Mouse (Mus musculus) lung, embryonic 14.5 days (tissue): ENCODE measurements at regions not wholly inside any gene's neighbourhood (a gene's known extent, or its start where the extent isn't known, plus 50 kb on each side); places are given as distances from the start of the nearest gene placed in this dataset.

ENCODE experiments used
- ATAC-seq: fragments of 200-750 bp; cut with Nextera tagmentation; 2 replicates; pipeline ENCODE4 v1.8.0; 2017; ENCODE audit warnings: mild to moderate bottlenecking, moderate TSS enrichment, moderate library complexity; ENCODE audit not compliant: insufficient read depth
- DNase-seq: peaks from one replicate; pipeline ENCODE4 v3.0.0-alpha.2; 2015
- H3K27ac ChIP-seq: fragments of 300-500 bp; sonication (generic); 2 replicates; pipeline ENCODE4 v1.5.1; 2014; ENCODE audit warnings: low read depth, mild to moderate bottlenecking, moderate library complexity
- H3K27me3 ChIP-seq: fragments of 300-500 bp; sonication (generic); 2 replicates; pipeline ENCODE4 v1.6.1; 2014; ENCODE audit warnings: low read length, control low read depth; ENCODE audit not compliant: insufficient read depth
- H3K36me3 ChIP-seq: fragments of 300-500 bp; sonication (generic); 2 replicates; pipeline ENCODE4 v1.6.1; 2014; ENCODE audit warnings: control low read depth; ENCODE audit not compliant: insufficient read depth
- H3K4me1 ChIP-seq: fragments of 300-500 bp; sonication (generic); 2 replicates; pipeline ENCODE4 v1.6.1; 2014; ENCODE audit warnings: antibody characterized with exemption, control low read depth; ENCODE audit not compliant: insufficient read depth
- H3K4me2 ChIP-seq: fragments of 300-500 bp; sonication (generic); 2 replicates; pipeline ENCODE4 v1.6.1; 2014; ENCODE audit warnings: mild to moderate bottlenecking
- H3K4me3 ChIP-seq: fragments of 300-500 bp; sonication (generic); 2 replicates; pipeline ENCODE4 v1.5.1; 2014; ENCODE audit warnings: low read depth, low read length
- H3K9ac ChIP-seq: fragments of 300-500 bp; sonication (generic); 2 replicates; pipeline ENCODE4 v1.6.1; 2014
- H3K9me3 ChIP-seq: fragments of 300-500 bp; sonication (generic); 2 replicates; pipeline ENCODE4 v1.6.1; 2016; ENCODE audit warnings: low read depth, low read length, control low read depth
- CTCF ChIP-seq: IDR thresholded peaks from 2 replicates; pipeline ENCODE4 v1.5.1; 2016; ENCODE audit warnings: antibody characterized with exemption, low read depth
- WGBS: fragments of 180-500 bp; shearing (Covaris S2); extraction: QIAGEN DNeasy Blood & Tissue Kit; methylation state at CpG from one replicate; pipeline ENCODE4 v1.1.7; 2014; 5-methylcytosine and 5-hydroxymethylcytosine counted together

- no peak overlapping the region for H3K4me2 ChIP-seq
- DNase-seq (no peak), ATAC-seq (no peak)
- no peak overlapping the region for H3K9ac ChIP-seq
- no peaks in the 10 kb centered on the region for H3K36me3 ChIP-seq
- WGBS = 87% methylated on average over 3 of the region's 3 CpGs
- H3K27me3 ChIP-seq = no peaks in the 10 kb centered on the region
- no peak for TF ChIP-seq CTCF
- no peaks in the 10 kb centered on the region for H3K9me3 ChIP-seq
- H3K27ac ChIP-seq = no peak overlapping the region
- H3K4me1 ChIP-seq = no peaks in the 10 kb centered on the region
- H3K4me3 ChIP-seq = no peak overlapping the region
Observed at GRCm38 (mm10) chr10:9231751-9232150, 345.9 kb upstream of the Sash1 start.

- DNase-seq (no peak), ATAC-seq (no peak)
- 82% methylated on average over 11 of the region's 11 CpGs for WGBS
Observed at GRCm38 (mm10) chr10:9229116-9229515, 343.2 kb upstream of the Sash1 start.

GRCm38 (mm10) chr10:9227361-9227760 is 341.5 kb upstream of the Sash1 start:
- no peaks in the 10 kb centered on the region for H3K9me3 ChIP-seq
- ATAC-seq = no peak
- no peak overlapping the region for H3K27ac ChIP-seq
- no peak overlapping the region for H3K4me2 ChIP-seq
- TF ChIP-seq CTCF = no peak
- no peak overlapping the region for H3K4me3 ChIP-seq
- no peaks in the 10 kb centered on the region for H3K4me1 ChIP-seq
- WGBS = 15% methylated on average over 1 of the region's 1 CpGs
- H3K36me3 ChIP-seq = no peaks in the 10 kb centered on the region
- DNase-seq = peak; percentile 38
- H3K27me3 ChIP-seq = no peaks in the 10 kb centered on the region
- H3K9ac ChIP-seq = no peak overlapping the region

More at GRCm38 (mm10) chr10:9229116-9229515, 343.2 kb upstream of the Sash1 start:
- Histone ChIP-seq H3K9me3 (no peaks in the 10 kb centered on the region), H3K27ac (no peak overlapping the region), H3K4me2 (no peak overlapping the region), H3K4me1 (no peaks in the 10 kb centered on the region), H3K9ac (no peak overlapping the region), H3K27me3 (no peaks in the 10 kb centered on the region), H3K4me3 (no peak overlapping the region), H3K36me3 (no peaks in the 10 kb centered on the region)
- TF ChIP-seq CTCF = no peak

GRCm38 (mm10) chr10:9210646-9211045 is 324.8 kb upstream of the Sash1 start:
- no peaks in the 10 kb centered on the region for H3K4me1 ChIP-seq
- H3K4me3 ChIP-seq = no peak overlapping the region
- no peaks in the 10 kb centered on the region for H3K9me3 ChIP-seq
- H3K9ac ChIP-seq = no peak overlapping the region
- no peaks in the 10 kb centered on the region for H3K36me3 ChIP-seq
- WGBS = 13% methylated on average over 2 of the region's 2 CpGs
- DNase-seq (no peak), ATAC-seq (peak; percentile 35; the same call in 1 of the 2 replicates)
- no peaks in the 10 kb centered on the region for H3K27me3 ChIP-seq
- H3K4me2 ChIP-seq = no peak overlapping the region
- TF ChIP-seq CTCF = no peak
- no peak overlapping the region for H3K27ac ChIP-seq

- no peaks in the 10 kb centered on the region for H3K27me3 ChIP-seq
- H3K9me3 ChIP-seq = no peaks in the 10 kb centered on the region
- DNase-seq (no peak), ATAC-seq (no peak)
- no peak for TF ChIP-seq CTCF
- no peak overlapping the region for H3K9ac ChIP-seq
- H3K27ac ChIP-seq = no peak overlapping the region
- no peaks in the 10 kb centered on the region for H3K4me1 ChIP-seq
- no peaks in the 10 kb centered on the region for H3K36me3 ChIP-seq
- no peak overlapping the region for H3K4me2 ChIP-seq
- H3K4me3 ChIP-seq = no peak overlapping the region
- 54% methylated on average over 8 of the region's 8 CpGs for WGBS
Observed at GRCm38 (mm10) chr10:9204096-9204495, 318.2 kb upstream of the Sash1 start.

- 86% methylated on average over 6 of the region's 6 CpGs for WGBS
- Histone ChIP-seq H3K27ac (no peak overlapping the region), H3K36me3 (no peaks in the 10 kb centered on the region), H3K9ac (no peak overlapping the region), H3K4me3 (no peak overlapping the region), H3K9me3 (no peaks in the 10 kb centered on the region), H3K4me1 (no peaks in the 10 kb centered on the region), H3K27me3 (no peaks in the 10 kb centered on the region), H3K4me2 (no peak overlapping the region)
- no peak for DNase-seq
- TF ChIP-seq CTCF = no peak
- no peak for ATAC-seq
Observed at GRCm38 (mm10) chr10:9203323-9203722, 317.5 kb upstream of the Sash1 start.

GRCm38 (mm10) chr10:9202922-9203321 is 317.1 kb upstream of the Sash1 start:
- no peak overlapping the region for H3K4me3 ChIP-seq
- H3K27me3 ChIP-seq = no peaks in the 10 kb centered on the region
- H3K9ac ChIP-seq = no peak overlapping the region
- H3K9me3 ChIP-seq = no peaks in the 10 kb centered on the region
- no peak for ATAC-seq
- no peak overlapping the region for H3K4me2 ChIP-seq
- no peaks in the 10 kb centered on the region for H3K36me3 ChIP-seq
- DNase-seq = no peak
- WGBS = 38% methylated on average over 1 of the region's 1 CpGs
- no peak for TF ChIP-seq CTCF
- H3K4me1 ChIP-seq = no peaks in the 10 kb centered on the region
- H3K27ac ChIP-seq = no peak overlapping the region

- WGBS = 55% methylated on average over 3 of the region's 3 CpGs
- no peak overlapping the region for H3K27ac ChIP-seq
- no peak overlapping the region for H3K4me2 ChIP-seq
- H3K4me1 ChIP-seq = no peaks in the 10 kb centered on the region
- H3K27me3 ChIP-seq = no peaks in the 10 kb centered on the region
- DNase-seq (peak; percentile 34), ATAC-seq (no peak)
- no peak overlapping the region for H3K9ac ChIP-seq
- peak; percentile 70 for TF ChIP-seq CTCF
- no peak overlapping the region for H3K4me3 ChIP-seq
- no peaks in the 10 kb centered on the region for H3K36me3 ChIP-seq
- H3K9me3 ChIP-seq = no peaks in the 10 kb centered on the region
Observed at GRCm38 (mm10) chr10:9174997-9175396, 289.1 kb upstream of the Sash1 start.
